Mouse (Mus musculus) stomach, postnatal 0 days (tissue): Measurements from ENCODE around the gene Mfsd5. TPM values are rescaled to one million over a fixed set of nuclear protein-coding genes. Genes with fewer than 3 reads are reported as not detected.

Experiments used
- ATAC-seq: fragments of 200-750 bp; cut with Nextera tagmentation; 2 replicates; pipeline ENCODE4 v1.8.0; 2017; ENCODE audit not compliant: low FRiP score, low TSS enrichment
- DNase-seq: peaks from one replicate; pipeline ENCODE4 v3.0.0-alpha.2; 2016; ENCODE audit warnings: low spot score
- H3K27ac ChIP-seq: fragments of 300-500 bp; sonication (generic); replicated peaks from 2 replicates; pipeline ENCODE4 v1.5.1; 2014; ENCODE audit warnings: mild to moderate bottlenecking, control low read depth
- H3K27me3 ChIP-seq: fragments of 300-500 bp; sonication (generic); 2 replicates; pipeline ENCODE4 v1.6.1; 2014; ENCODE audit warnings: low read length; ENCODE audit not compliant: control insufficient read depth, insufficient read depth
- H3K36me3 ChIP-seq: fragments of 300-500 bp; sonication (generic); 2 replicates; pipeline ENCODE4 v1.6.1; 2014; ENCODE audit warnings: low read length, mixed read lengths; ENCODE audit not compliant: control insufficient read depth, insufficient read depth
- H3K4me1 ChIP-seq: fragments of 300-500 bp; sonication (generic); replicated peaks from 2 replicates; pipeline ENCODE4 v1.6.1; 2014; ENCODE audit warnings: antibody characterized with exemption; ENCODE audit not compliant: control insufficient read depth, insufficient read depth
- H3K4me2 ChIP-seq: fragments of 300-500 bp; sonication (generic); replicated peaks from 2 replicates; pipeline ENCODE4 v1.6.1; 2014; ENCODE audit warnings: low read depth, mild to moderate bottlenecking, control low read depth, moderate library complexity
- H3K4me3 ChIP-seq: fragments of 300-500 bp; sonication (generic); 2 replicates; pipeline ENCODE4 v1.5.1; 2014; ENCODE audit warnings: low read depth, low read length, control low read depth
- H3K9ac ChIP-seq: fragments of 300-500 bp; sonication (generic); 2 replicates; pipeline ENCODE4 v1.6.1; 2014; ENCODE audit warnings: mild to moderate bottlenecking, low read length, control low read depth, mixed read lengths
- H3K9me3 ChIP-seq: fragments of 300-500 bp; sonication (generic); 2 replicates; pipeline ENCODE4 v1.6.1; 2016; ENCODE audit warnings: low read length; ENCODE audit not compliant: control insufficient read depth
- CTCF ChIP-seq: IDR thresholded peaks from 2 replicates; pipeline ENCODE4 v1.5.1; 2016; ENCODE audit warnings: antibody characterized with exemption, low read depth, mild to moderate bottlenecking, moderate library complexity
- EP300 ChIP-seq: optimal IDR thresholded peaks from 2 replicates; pipeline ENCODE3; 2016; ENCODE audit warnings: antibody characterized with exemption
- WGBS: fragments of 180-500 bp; shearing (Covaris S2); extraction: QIAGEN DNeasy Blood & Tissue Kit; methylation state at CpG from one replicate; pipeline ENCODE4 v1.1.7; 2014; 5-methylcytosine and 5-hydroxymethylcytosine counted together
- polyA plus RNA-seq: library from polyadenylated mRNA; unstranded; fragments of >200 nt; fragmentation: Nextera tagmentation; extraction: Ambion mirVana; gene quantifications from 2 replicates; pipeline ENCODE4 v1.2.1, GENCODE M21; 2015

Mfsd5 gene
- polyA plus RNA-seq, 1 experiment from 2014 or later: 81.6 TPM

DNA sequence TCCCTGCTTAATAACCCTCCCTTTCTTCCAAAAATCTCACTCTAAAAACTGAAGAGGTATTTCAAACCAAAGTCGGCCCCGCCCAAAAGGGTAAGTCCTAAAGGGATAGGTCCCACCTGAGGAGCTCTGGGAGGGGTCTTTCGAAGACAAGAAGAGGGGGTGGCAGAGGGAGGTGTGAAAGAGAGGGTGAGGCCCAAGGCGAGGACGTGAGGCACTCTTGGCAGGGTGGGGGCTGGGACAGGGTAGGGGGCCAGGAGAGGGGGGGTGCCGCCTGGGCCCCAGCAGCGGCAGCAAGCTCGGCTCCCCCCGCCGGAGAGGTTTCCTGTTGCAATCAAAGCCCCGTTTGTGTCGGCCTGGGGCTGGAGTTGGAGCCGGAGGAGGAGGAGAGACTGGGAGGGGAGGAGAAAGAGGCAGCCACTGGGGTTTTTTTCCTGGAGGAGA, 30.0 kb upstream of the Mfsd5 start:
- peak overlapping the region; percentile 48 for H3K9ac ChIP-seq
- H3K27me3 ChIP-seq: no peaks in the 10 kb centered on the region
- H3K4me3 ChIP-seq: peak overlapping the region; percentile 23
- peak overlapping the region; percentile 99 for H3K27ac ChIP-seq
- DNase-seq: peak; percentile 56
- 2% methylated on average over 13 of the region's 13 CpGs for WGBS
- peak overlapping the region; percentile 49 for H3K4me2 ChIP-seq
- TF ChIP-seq CTCF: no peak
- TF ChIP-seq EP300: no peak
- peaks cover 7% of the 10 kb centered on the region; the same call in 1 of the 2 replicates for H3K36me3 ChIP-seq
- no peak for ATAC-seq
- H3K9me3 ChIP-seq: no peaks in the 10 kb centered on the region
- H3K4me1 ChIP-seq: peaks cover 12% of the 10 kb centered on the region

DNA sequence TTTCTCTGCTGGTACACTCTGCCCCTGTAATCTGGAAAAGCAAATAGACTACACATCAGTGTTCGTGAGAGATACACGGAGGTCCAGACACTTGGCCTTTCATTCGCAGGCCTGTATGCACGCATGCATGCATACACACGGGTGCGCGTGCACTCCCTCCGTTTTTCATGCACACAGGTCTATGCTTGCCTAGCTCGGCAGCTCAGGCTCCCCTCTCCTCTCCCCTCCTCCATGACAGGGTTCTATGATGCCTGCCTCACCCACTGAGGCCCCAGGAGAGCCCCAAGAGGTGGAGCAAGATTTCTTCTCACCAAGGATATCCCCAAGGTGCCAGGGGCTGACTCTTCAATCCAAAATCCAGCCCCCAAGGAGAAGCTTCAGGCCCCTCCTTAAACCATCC, 29.3 kb upstream of the Mfsd5 start:
- TF ChIP-seq EP300 (no peak), CTCF (no peak)
- ATAC-seq: no peak
- Histone ChIP-seq H3K36me3 (peaks cover 7% of the 10 kb centered on the region; the same call in 1 of the 2 replicates), H3K27me3 (no peaks in the 10 kb centered on the region), H3K4me2 (peak overlapping the region; percentile 49), H3K9ac (peak overlapping the region; percentile 48), H3K4me3 (no peak overlapping the region), H3K27ac (peak overlapping the region; percentile 99), H3K9me3 (no peaks in the 10 kb centered on the region), H3K4me1 (peaks cover 12% of the 10 kb centered on the region)
- no peak for DNase-seq
- WGBS: 34% methylated on average over 9 of the region's 9 CpGs

DNA sequence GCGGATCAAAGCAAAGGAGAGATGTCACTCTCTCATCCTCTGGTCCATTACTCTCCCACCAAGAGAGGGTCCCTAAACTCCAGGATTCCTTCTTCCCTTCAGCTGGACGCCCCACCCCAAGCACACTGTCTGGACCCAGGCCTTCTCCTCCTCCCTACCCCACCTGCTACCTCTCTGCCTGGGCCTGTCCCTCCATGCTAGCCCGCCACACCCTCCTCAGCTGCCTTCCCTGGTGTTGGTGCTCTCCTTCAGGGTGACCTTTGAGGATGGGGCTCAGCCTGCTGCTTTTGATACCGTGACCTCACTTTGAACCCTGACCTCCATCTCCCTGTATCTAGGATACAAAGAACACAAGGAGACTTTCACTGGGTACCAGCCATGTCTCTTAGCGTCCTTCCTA, 28.7 kb upstream of the Mfsd5 start:
- Histone ChIP-seq H3K9ac (no peak overlapping the region), H3K36me3 (peaks cover 7% of the 10 kb centered on the region; the same call in 1 of the 2 replicates), H3K27ac (peak overlapping the region; percentile 41), H3K4me2 (no peak overlapping the region), H3K4me1 (peaks cover 16% of the 10 kb centered on the region), H3K27me3 (no peaks in the 10 kb centered on the region), H3K4me3 (no peak overlapping the region), H3K9me3 (no peaks in the 10 kb centered on the region)
- no peak for DNase-seq
- WGBS: 68% methylated on average over 5 of the region's 5 CpGs
- no peak for TF ChIP-seq CTCF
- TF ChIP-seq EP300: no peak
- no peak for ATAC-seq

DNA sequence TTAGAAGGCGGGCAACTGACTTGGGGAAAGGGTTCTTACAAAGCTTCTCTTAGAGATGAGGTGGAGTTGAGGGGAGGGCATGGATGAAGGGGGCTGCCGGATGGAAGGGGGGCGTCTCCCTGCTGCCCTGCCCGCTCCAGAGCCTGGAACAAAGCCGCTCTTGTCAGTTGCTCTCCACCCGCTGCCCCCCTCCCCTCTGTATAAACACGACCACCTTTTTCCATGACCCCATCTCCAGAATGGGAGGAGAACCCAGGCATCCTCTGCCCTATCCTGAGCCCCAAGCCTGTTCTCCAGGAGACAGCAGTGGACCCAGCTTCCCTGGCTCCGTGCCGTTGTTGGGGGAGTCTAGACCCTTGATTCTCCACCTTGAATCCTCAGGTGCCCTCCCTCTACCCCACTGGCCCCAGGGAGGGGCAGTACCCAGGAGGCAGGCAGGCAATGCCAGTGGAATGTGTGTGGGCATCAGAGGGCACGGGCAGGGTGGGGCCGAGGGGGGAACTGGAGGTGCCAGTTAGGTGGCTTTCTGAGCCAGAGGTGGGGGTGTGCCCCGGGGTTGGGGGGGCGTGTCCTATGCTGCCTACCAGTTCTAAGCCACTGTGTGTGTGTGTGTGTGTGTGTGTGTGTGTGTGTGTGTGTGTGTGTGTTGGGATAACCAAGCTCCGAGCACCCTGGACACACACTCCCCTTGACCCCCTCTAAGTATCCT, 23.6 kb upstream of the Mfsd5 start:
- no peaks in the 10 kb centered on the region for H3K27me3 ChIP-seq
- H3K4me3 ChIP-seq: peak overlapping the region; percentile 73
- H3K9me3 ChIP-seq: no peaks in the 10 kb centered on the region
- peak; percentile 77 for DNase-seq
- no peak for TF ChIP-seq CTCF
- peak; percentile 43 for TF ChIP-seq EP300
- peak overlapping the region; percentile 43 for H3K9ac ChIP-seq
- peak overlapping the region; percentile 86 for H3K4me2 ChIP-seq
- peak; percentile 59 for ATAC-seq
- peak overlapping the region; percentile 93 for H3K27ac ChIP-seq
- peaks cover 7% of the 10 kb centered on the region; the same call in 1 of the 2 replicates for H3K36me3 ChIP-seq
- 40% methylated on average over 13 of the region's 14 CpGs for WGBS
- peaks cover 13% of the 10 kb centered on the region for H3K4me1 ChIP-seq

DNA sequence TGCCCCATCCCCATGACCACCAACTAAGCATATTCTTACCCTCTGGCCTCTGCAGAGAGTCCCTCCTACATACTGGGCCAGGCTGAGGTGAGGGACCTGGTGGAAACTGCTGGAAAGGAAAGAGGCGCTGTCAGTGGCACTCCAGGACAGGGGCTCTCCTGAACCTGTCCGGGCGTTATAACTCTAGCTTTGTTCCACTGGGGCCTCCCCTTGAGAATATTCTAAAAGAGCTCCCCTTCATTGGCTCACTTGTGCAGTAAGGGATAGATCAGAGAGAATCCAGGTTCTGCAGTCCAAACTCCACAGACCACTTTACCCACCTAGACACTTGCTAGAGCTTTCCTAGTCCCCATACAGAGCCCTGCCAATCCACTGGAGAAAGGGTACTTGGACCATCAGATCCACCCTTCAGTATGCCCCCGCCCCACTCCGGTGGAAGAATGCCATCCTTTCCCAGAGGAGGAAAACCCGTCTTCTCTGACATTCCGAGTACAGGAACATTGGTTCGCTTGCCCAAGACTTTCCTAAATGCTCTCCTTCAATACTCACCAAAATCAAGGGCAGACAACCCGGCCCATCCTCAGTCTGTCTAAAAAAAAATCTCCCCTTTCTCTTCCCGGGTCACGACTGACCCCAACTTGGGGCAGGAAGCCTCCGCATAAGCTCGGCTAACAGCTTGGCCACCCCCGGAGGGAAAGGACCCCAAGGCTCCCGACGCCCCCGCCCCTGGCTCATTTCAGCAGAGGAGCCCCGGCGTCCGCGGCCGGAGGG, 22.6 kb upstream of the Mfsd5 start:
- H3K9me3 ChIP-seq: no peaks in the 10 kb centered on the region
- no peak for DNase-seq
- 12% methylated on average over 21 of the region's 22 CpGs for WGBS
- H3K4me3 ChIP-seq: peak overlapping the region; percentile 73
- no peaks in the 10 kb centered on the region for H3K27me3 ChIP-seq
- H3K9ac ChIP-seq: peak overlapping the region; percentile 83
- peaks cover 5% of the 10 kb centered on the region; the same call in 1 of the 2 replicates for H3K36me3 ChIP-seq
- H3K4me2 ChIP-seq: peak overlapping the region; percentile 86
- H3K4me1 ChIP-seq: peaks cover 13% of the 10 kb centered on the region
- peak overlapping the region; percentile 93 for H3K27ac ChIP-seq
- ATAC-seq: no peak
- no peak for TF ChIP-seq CTCF
- peak; percentile 41 for TF ChIP-seq EP300
